In genomic region chr9:121694736-121695135, GRCm38 (mm10) we compare ENCODE assay signal across 31 mouse cellular contexts. TPM values are rescaled to one million over a fixed set of nuclear protein-coding genes. Genes with fewer than 3 reads are reported as not detected.
"Had no signal": no experiment of that assay in that cellular context is flagged by ENCODE, and none has a peak within 500 bp of the region (broad histone marks: within the 10 kb centered on the region; RNA-seq: fewer than 3 reads in every experiment).

No protein-coding gene starts in this region.

- H3K4me1 ChIP-seq: intestine, embryonic 15.5 days; limb, embryonic 13.5 days; limb, embryonic 15.5 days had no signal

- H3K27me3 ChIP-seq: heart, embryonic 12.5 days; hindbrain, embryonic 12.5 days; intestine, embryonic 15.5 days; limb, embryonic 13.5 days; limb, embryonic 15.5 days had no signal

- DNase-seq: forebrain, postnatal 0 days; gastrocnemius, postnatal 14 days; gastrocnemius, postnatal 36 days; heart, adult 11 months; heart, adult 2 months; heart, postnatal 10 days; heart, postnatal 4 days; kidney, adult 18-20 months; kidney, adult 8-10 months; kidney, postnatal 10 days; kidney, postnatal 36 days; layer of hippocampus, adult 9-11 months; layer of hippocampus, postnatal 36 days; left cerebral cortex, postnatal 4 days had no signal

- ATAC-seq: forebrain, postnatal 0 days; hindbrain, embryonic 16.5 days; inflammation-experienced regulatory T-cells, adult 6 months; intestine, embryonic 15.5 days; intestine, postnatal 0 days had no signal

- H3K4me2 ChIP-seq: heart, embryonic 12.5 days; hindbrain, embryonic 12.5 days; hindbrain, embryonic 14.5 days; intestine, embryonic 15.5 days; limb, embryonic 13.5 days; limb, embryonic 15.5 days had no signal

- H3K9ac ChIP-seq: forebrain, postnatal 0 days; heart, embryonic 12.5 days; hindbrain, embryonic 12.5 days; hindbrain, embryonic 14.5 days; intestine, embryonic 15.5 days; limb, embryonic 13.5 days; limb, embryonic 15.5 days had no signal

- H3K9me3 ChIP-seq: heart, embryonic 10.5 days; intestine, embryonic 15.5 days; limb, embryonic 15.5 days had no signal

- H3K4me3 ChIP-seq: heart, adult 2 months; heart, embryonic 10.5 days; heart, embryonic 12.5 days; hindbrain, embryonic 10.5 days; hindbrain, embryonic 12.5 days; intestine, embryonic 15.5 days; limb, embryonic 13.5 days; limb, embryonic 15.5 days had no signal

- H3K27ac ChIP-seq: heart, adult 2 months; heart, embryonic 10.5 days; hindbrain, embryonic 10.5 days; hindbrain, embryonic 12.5 days; hindbrain, embryonic 14.5 days; intestine, embryonic 15.5 days; limb, embryonic 13.5 days; limb, embryonic 15.5 days had no signal

RNA-seq across cellular contexts. Expression of gene Vipr1, which starts 52.2 kb away (rescaled TPM):
- polyA plus RNA-seq: kidney, embryonic 14.5 days had no signal

RNA-seq across cellular contexts. Expression of gene Lyzl4, which starts 52.8 kb away (rescaled TPM):
- total RNA-seq: forebrain, postnatal 0 days; gastrocnemius, adult 18-20 months; gastrocnemius, adult 8-10 months; gastrocnemius, postnatal 36 days; heart, adult 2 months; heart, postnatal 10 days; heart, postnatal 25 days had no signal
- polyA plus RNA-seq: forebrain, postnatal 0 days; heart, embryonic 10.5 days; heart, embryonic 12.5 days; heart, embryonic 14.5 days; hindbrain, embryonic 10.5 days; hindbrain, embryonic 12.5 days; inflammation-experienced regulatory T-cells, adult 6 months; intestine, embryonic 15.5 days; limb, embryonic 11.5 days had no signal
